Comparison of ENCODE assay signal across 8 mouse cellular contexts in the genomic region with DNA sequence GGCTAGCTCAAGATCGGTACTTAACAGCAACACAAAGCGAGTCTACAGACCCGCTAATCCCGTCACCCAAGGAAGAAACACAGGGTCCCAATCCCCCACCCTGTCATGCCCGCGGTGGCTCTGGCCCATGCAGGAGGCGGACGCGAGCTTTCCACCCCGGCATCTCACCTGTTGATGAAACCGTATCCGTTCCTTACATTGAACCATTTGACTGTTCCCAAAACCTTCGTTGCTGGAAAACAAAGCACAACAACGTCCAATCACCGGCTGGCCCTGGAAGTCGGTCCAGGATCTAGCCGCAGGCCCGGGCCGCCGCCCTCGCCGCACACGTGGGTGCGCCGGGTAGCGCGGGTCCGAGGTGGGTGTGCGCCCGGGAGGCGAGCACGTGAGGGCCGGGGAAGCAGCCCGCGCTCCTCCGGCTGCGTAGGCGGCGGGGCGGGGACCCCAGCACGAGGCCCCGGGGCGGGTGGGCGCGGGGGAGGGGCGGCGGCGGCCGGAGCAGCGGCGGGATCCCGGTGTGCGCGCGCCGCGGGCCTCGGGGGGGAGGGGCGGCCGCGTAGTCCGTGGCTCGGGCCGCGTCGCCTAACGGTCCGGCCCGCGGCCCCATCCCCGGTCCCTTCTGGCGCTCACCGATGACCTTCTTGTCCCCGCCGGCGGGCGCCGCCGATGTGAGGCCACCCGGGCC. TPM values are rescaled to one million over a fixed set of nuclear protein-coding genes. Genes with fewer than 3 reads are reported as not detected.
A peak's percentile ranks its signal among the peaks of the same experiment; 100 is the strongest.
DNase-seq lines count a peak whose midpoint lies in the region; ATAC-seq and TF ChIP-seq lines count a peak whose summit lies in the region.

No protein-coding gene starts in this region.

- TF ChIP-seq CTCF in G1E (IDR thresholded peaks at IDR 0.05; ENCODE audit: low read depth, low read length), result no peak
- TF ChIP-seq CTCF in spleen, adult 2 months (IDR thresholded peaks at IDR 0.05; ENCODE audit: extremely low read depth, insufficient read depth, insufficient read length, insufficient replicate concordance), result no peak

- WGBS in embryonic facial prominence, embryonic 15.5 days, result under 1% methylated on average over 45 of the region's 80 CpGs
- under 1% methylated on average over 62 of the region's 80 CpGs for WGBS in hindbrain, embryonic 10.5 days
- WGBS in midbrain, embryonic 10.5 days, result under 1% methylated on average over 69 of the region's 80 CpGs
- under 1% methylated on average over 55 of the region's 80 CpGs for WGBS in spleen, adult 2 months

- H3K4me1 ChIP-seq in G1E (ENCODE audit: insufficient read depth, low read depth, low read length), result peaks cover 30% of the 10 kb centered on the region
- peaks cover 19% of the 10 kb centered on the region for H3K4me1 ChIP-seq in embryonic facial prominence, embryonic 15.5 days
- H3K4me1 ChIP-seq in hindbrain, embryonic 10.5 days (replicated peaks), result peaks cover 30% of the 10 kb centered on the region
- peaks cover 31% of the 10 kb centered on the region for H3K4me1 ChIP-seq in midbrain, embryonic 10.5 days
- peaks cover 6% of the 10 kb centered on the region; the same call in 1 of the 2 replicates for H3K4me1 ChIP-seq in spleen, adult 2 months (ENCODE audit: control insufficient read depth, insufficient read depth, insufficient read length)

- intact Hi-C loops in left cerebral cortex, postnatal 25 days (cut with DNase I), result loop anchor here (1.0 to 2.0 kb wide), 2 partner anchors 27 to 47 kb away; a partner anchor contains a TSS

- no peak for TF ChIP-seq POLR2A in spleen, adult 2 months (IDR thresholded peaks at IDR 0.05; ENCODE audit: low read depth, low read length)

- no peaks in the 10 kb centered on the region for H3K27me3 ChIP-seq in G1E (ENCODE audit: insufficient read depth, low read length)
- H3K27me3 ChIP-seq in embryonic facial prominence, embryonic 15.5 days, result no peaks in the 10 kb centered on the region
- H3K27me3 ChIP-seq in hindbrain, embryonic 10.5 days (ENCODE audit: insufficient read depth, poor library complexity, severe bottlenecking), result no peaks in the 10 kb centered on the region
- no peaks in the 10 kb centered on the region for H3K27me3 ChIP-seq in midbrain, embryonic 10.5 days (ENCODE audit: low read depth, poor library complexity, severe bottlenecking)
- no peaks in the 10 kb centered on the region for H3K27me3 ChIP-seq in spleen, adult 2 months (ENCODE audit: control insufficient read depth, insufficient read depth, low read length)

- peak overlapping the region; percentile 82 for H3K4me2 ChIP-seq in embryonic facial prominence, embryonic 15.5 days (replicated peaks)

- ATAC-seq in G1E (ENCODE audit: extremely low read depth, insufficient number of reproducible peaks, low FRiP score, poor library complexity, severe bottlenecking), result no peak
- ATAC-seq in embryonic facial prominence, embryonic 15.5 days (ENCODE audit: insufficient number of reproducible peaks, low FRiP score, low TSS enrichment, low read depth), result peak; percentile 9; the same call in 1 of the 2 replicates
- no peak for ATAC-seq in activated CD4-positive, CD25-positive, alpha-beta regulatory T cell, adult 4 months

- peak overlapping the region; percentile 78 for H3K27ac ChIP-seq in embryonic facial prominence, embryonic 15.5 days (replicated peaks)
- peak overlapping the region; percentile 97 for H3K27ac ChIP-seq in hindbrain, embryonic 10.5 days
- peak overlapping the region; percentile 98 for H3K27ac ChIP-seq in midbrain, embryonic 10.5 days (replicated peaks)
- peak overlapping the region; percentile 49 for H3K27ac ChIP-seq in spleen, adult 2 months (ENCODE audit: insufficient read depth, low read length)

- H3K36me3 ChIP-seq in G1E (replicated peaks), result peaks cover 45% of the 10 kb centered on the region
- peaks cover 4% of the 10 kb centered on the region; the same call in 1 of the 2 replicates for H3K36me3 ChIP-seq in embryonic facial prominence, embryonic 15.5 days
- H3K36me3 ChIP-seq in hindbrain, embryonic 10.5 days, result peaks cover 37% of the 10 kb centered on the region
- peaks cover 40% of the 10 kb centered on the region for H3K36me3 ChIP-seq in midbrain, embryonic 10.5 days
- no peaks in the 10 kb centered on the region; the same call in 1 of the 2 replicates for H3K36me3 ChIP-seq in spleen, adult 2 months (ENCODE audit: control insufficient read depth, insufficient read depth, low read length)

- H3K4me3 ChIP-seq in G1E (ENCODE audit: low read depth, low read length), result peak overlapping the region; percentile 85
- peak overlapping the region; percentile 68 for H3K4me3 ChIP-seq in embryonic facial prominence, embryonic 15.5 days (replicated peaks)
- peak overlapping the region; percentile 97 for H3K4me3 ChIP-seq in hindbrain, embryonic 10.5 days
- peak overlapping the region; percentile 98 for H3K4me3 ChIP-seq in midbrain, embryonic 10.5 days
- H3K4me3 ChIP-seq in spleen, adult 2 months (ENCODE audit: extremely low read depth, insufficient read depth, insufficient read length), result peak overlapping the region; percentile 69

- peak; percentile 54 for DNase-seq in G1E (ENCODE audit: low spot score)
- DNase-seq in adrenal gland, postnatal 14 days, result peak; percentile 64
- peak; percentile 46 for DNase-seq in hindbrain, embryonic 10.5 days (ENCODE audit: low spot score)
- DNase-seq in left cerebral cortex, postnatal 25 days (ENCODE audit: low spot score in 2 of 2), result peak; percentile 16 to 23
- DNase-seq in midbrain, embryonic 10.5 days (ENCODE audit: low spot score), result peak; percentile 48
- peak in 1 of 2 experiments; percentile 26 for DNase-seq in spleen, adult 2 months (ENCODE audit: low read depth in 1 of 2, low spot score in 2 of 2)

- H3K9ac ChIP-seq in embryonic facial prominence, embryonic 15.5 days, result peak overlapping the region; percentile 74

- H3K9me3 ChIP-seq in G1E (replicated peaks), result no peaks in the 10 kb centered on the region
- no peaks in the 10 kb centered on the region for H3K9me3 ChIP-seq in embryonic facial prominence, embryonic 15.5 days (replicated peaks)
- no peaks in the 10 kb centered on the region for H3K9me3 ChIP-seq in hindbrain, embryonic 10.5 days
- H3K9me3 ChIP-seq in midbrain, embryonic 10.5 days (replicated peaks), result no peaks in the 10 kb centered on the region

RNA-seq across cellular contexts. Expression of a gene that starts 0.7 kb away (rescaled TPM):
- total RNA-seq in G1E (2014; fragmentation: Nextera tagmentation) (2,303 and 2,320 TPM in 2 replicates), G1E (2017) (1,199 and 1,332 TPM in 2 replicates)
- polyA plus RNA-seq in G1E (2012), result 2,579 and 3,487 TPM in 2 replicates
- total RNA-seq in adrenal gland, postnatal 14 days (2021), result 620 and 697 TPM in 2 replicates
- 577 and 601 TPM in 2 replicates for polyA plus RNA-seq in embryonic facial prominence, embryonic 15.5 days (2015; fragmentation: Nextera tagmentation; extraction: Ambion mirVana)
- 985 and 1,002 TPM in 2 replicates for polyA plus RNA-seq in hindbrain, embryonic 10.5 days (2016; fragmentation: Nextera tagmentation; extraction: Ambion mirVana)
- total RNA-seq in left cerebral cortex, postnatal 25 days (2021), result 100 to 1,000 TPM; 218 to 230 TPM
- 1,019 and 1,063 TPM in 2 replicates for polyA plus RNA-seq in midbrain, embryonic 10.5 days (2016; fragmentation: Nextera tagmentation; extraction: Ambion mirVana)
- polyA plus RNA-seq in spleen, adult 2 months (2012; rRNA removed), result 79.1 and 103 TPM in 2 replicates
- polyA plus RNA-seq in activated CD4-positive, CD25-positive, alpha-beta regulatory T cell, adult 4 months (2017; shearing (Covaris generic)), result 100 to 1,000 TPM; 172 to 180 TPM

RNA-seq across cellular contexts. Expression of a gene that starts 26.6 kb away (rescaled TPM):
- total RNA-seq in G1E (2014; fragmentation: Nextera tagmentation), result 58.8 and 76.0 TPM in 2 replicates
- total RNA-seq in G1E (2017), result 171 and 181 TPM in 2 replicates
- 2.5 and 4.5 TPM in 2 replicates for polyA plus RNA-seq in G1E (2012)
- total RNA-seq in adrenal gland, postnatal 14 days (2021), result 19.9 and 23.8 TPM in 2 replicates
- polyA plus RNA-seq in embryonic facial prominence, embryonic 15.5 days (2015; fragmentation: Nextera tagmentation; extraction: Ambion mirVana), result 76.8 and 84.3 TPM in 2 replicates
- polyA plus RNA-seq in hindbrain, embryonic 10.5 days (2016; fragmentation: Nextera tagmentation; extraction: Ambion mirVana), result 124 and 139 TPM in 2 replicates
- total RNA-seq in left cerebral cortex, postnatal 25 days (2021), result 10 to 100 TPM; 16.2 to 21.6 TPM
- polyA plus RNA-seq in midbrain, embryonic 10.5 days (2016; fragmentation: Nextera tagmentation; extraction: Ambion mirVana), result 133 and 150 TPM in 2 replicates
- 5.2 and 6.0 TPM in 2 replicates for polyA plus RNA-seq in spleen, adult 2 months (2012; rRNA removed)
- 10 to 100 TPM; 38.7 to 42.8 TPM for polyA plus RNA-seq in activated CD4-positive, CD25-positive, alpha-beta regulatory T cell, adult 4 months (2017; shearing (Covaris generic))

RNA-seq across cellular contexts. Expression of a gene that starts 38.5 kb away (rescaled TPM):
- total RNA-seq in G1E (2014; fragmentation: Nextera tagmentation), result not detected in 2 replicates
- total RNA-seq in G1E (2017), result 0.12 and 0.16 TPM in 2 replicates
- not detected in 2 replicates for polyA plus RNA-seq in G1E (2012)
- 0.19 and 0.41 TPM in 2 replicates for total RNA-seq in adrenal gland, postnatal 14 days (2021)
- polyA plus RNA-seq in embryonic facial prominence, embryonic 15.5 days (2015; fragmentation: Nextera tagmentation; extraction: Ambion mirVana), result 0.05 and 0.20 TPM in 2 replicates
- 0.34 TPM in 1 of 2 replicates, not detected in the other for polyA plus RNA-seq in hindbrain, embryonic 10.5 days (2016; fragmentation: Nextera tagmentation; extraction: Ambion mirVana)
- total RNA-seq in left cerebral cortex, postnatal 25 days (2021), result under 1 TPM; 0.43 to 0.44 TPM
- 0.12 and 0.17 TPM in 2 replicates for polyA plus RNA-seq in midbrain, embryonic 10.5 days (2016; fragmentation: Nextera tagmentation; extraction: Ambion mirVana)
- not detected in 2 replicates for polyA plus RNA-seq in spleen, adult 2 months (2012; rRNA removed)
- polyA plus RNA-seq in activated CD4-positive, CD25-positive, alpha-beta regulatory T cell, adult 4 months (2017; shearing (Covaris generic)), result not detected
